Mouse (Mus musculus) ES-Bruce4 (cell line): Measurements from ENCODE around the gene Pofut2. TPM values are rescaled to one million over a fixed set of nuclear protein-coding genes. Genes with fewer than 3 reads are reported as not detected.

Source experiments
- H3K27ac ChIP-seq: 2 replicates; pipeline ENCODE4 v1.5.1; 2012; ENCODE audit warnings: low read length, inconsistent platforms; ENCODE audit not compliant: insufficient read depth
- H3K27me3 ChIP-seq: 2 replicates; pipeline ENCODE4 v1.6.1; 2012; ENCODE audit warnings: mild to moderate bottlenecking, low read length, inconsistent platforms; ENCODE audit not compliant: control insufficient read depth, poor library complexity, insufficient read depth, severe bottlenecking
- H3K36me3 ChIP-seq: 2 replicates; pipeline ENCODE4 v1.6.1; 2012; ENCODE audit warnings: inconsistent platforms, mild to moderate bottlenecking, low read length, moderate library complexity; ENCODE audit not compliant: control insufficient read depth, poor library complexity, insufficient read depth, severe bottlenecking
- H3K4me1 ChIP-seq: one replicate; pipeline ENCODE4 v1.8.1; 2011; ENCODE audit warnings: low read length; ENCODE audit not compliant: control insufficient read depth, insufficient read depth
- H3K4me3 ChIP-seq: 2 replicates; pipeline ENCODE4 v1.5.1; 2011; ENCODE audit warnings: low read depth, mild to moderate bottlenecking, low read length
- H3K9ac ChIP-seq: 2 replicates; pipeline ENCODE4 v1.6.1; 2012; ENCODE audit warnings: low read depth, mild to moderate bottlenecking, inconsistent platforms; ENCODE audit not compliant: poor library complexity, severe bottlenecking
- H3K9me3 ChIP-seq: replicated peaks from 2 replicates; pipeline ENCODE4 v1.6.1; 2012; ENCODE audit warnings: mild to moderate bottlenecking, low read length, inconsistent platforms; ENCODE audit not compliant: control insufficient read depth, poor library complexity, insufficient read depth, severe bottlenecking
- CTCF ChIP-seq: IDR thresholded peaks from one replicate; pipeline ENCODE4 v1.8.1; 2011; ENCODE audit warnings: low read depth, low read length
- EP300 ChIP-seq: IDR thresholded peaks from 2 replicates; pipeline ENCODE4 v1.6.1; 2011; ENCODE audit warnings: low read depth, low read length; ENCODE audit not compliant: insufficient read depth
- POLR2A ChIP-seq: IDR thresholded peaks from one replicate; pipeline ENCODE4 v1.8.1; 2011; ENCODE audit warnings: low read length; ENCODE audit not compliant: insufficient read depth
- polyA plus RNA-seq: library from polyadenylated mRNA; stranded (reverse); fragments of >200 nt; gene quantifications from 2 replicates; pipeline ENCODE4 v1.2.4, GENCODE M21; 2011; ENCODE audit warnings: low read depth; ENCODE audit not compliant: missing spikeins, insufficient read depth, insufficient read length

Gene Pofut2
- polyA plus RNA-seq, 1 experiment: 30.5 TPM

DNA sequence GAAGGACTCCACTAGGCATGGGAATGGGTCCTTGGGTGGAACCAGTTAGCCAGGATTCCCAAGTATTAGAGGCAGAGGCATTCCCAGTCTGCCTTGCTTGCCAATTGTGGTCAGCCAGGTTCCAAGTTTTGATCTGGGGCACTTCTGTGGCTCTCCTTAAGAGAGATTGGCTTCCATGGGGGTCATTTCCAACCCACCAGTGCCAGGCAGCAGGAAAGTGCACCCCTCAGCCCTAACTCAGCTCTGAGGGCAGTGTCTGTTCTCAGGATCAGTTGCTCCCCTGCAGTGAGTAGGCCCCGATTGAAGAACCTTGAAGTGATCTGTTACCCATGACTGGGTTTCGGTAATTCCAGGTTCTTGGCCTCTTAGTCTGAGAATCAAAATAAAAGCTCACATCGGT lies 3.8 kb upstream of the Pofut2 start:
- H3K27ac ChIP-seq: no peak overlapping the region
- H3K9me3 ChIP-seq: no peaks in the 10 kb centered on the region
- H3K9ac ChIP-seq: no peak overlapping the region
- H3K36me3 ChIP-seq: no peaks in the 10 kb centered on the region
- no peak for TF ChIP-seq EP300
- no peak for TF ChIP-seq CTCF
- no peak for TF ChIP-seq POLR2A
- no peaks in the 10 kb centered on the region for H3K27me3 ChIP-seq
- peaks cover 9% of the 10 kb centered on the region for H3K4me1 ChIP-seq
- H3K4me3 ChIP-seq: no peak overlapping the region

DNA sequence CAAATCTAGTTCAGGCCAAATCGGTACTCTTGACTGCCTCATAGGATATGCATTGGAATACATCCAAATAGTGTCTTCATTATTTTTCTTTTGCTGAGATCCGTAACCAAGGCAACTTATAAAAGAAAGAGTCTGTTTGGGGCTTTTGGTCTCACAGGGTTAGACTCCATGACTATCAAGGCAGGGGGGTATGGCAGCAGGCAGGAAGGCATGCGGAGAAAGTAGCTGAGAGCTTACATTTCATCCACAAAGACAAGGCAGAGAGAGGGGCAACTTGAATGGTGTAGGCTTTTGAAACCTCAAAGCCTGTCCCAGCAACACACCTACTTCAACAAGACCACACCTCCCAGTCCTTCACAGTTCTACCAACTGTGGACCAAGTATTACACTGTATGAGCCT lies 3.3 kb upstream of the Pofut2 start:
- no peaks in the 10 kb centered on the region for H3K36me3 ChIP-seq
- no peaks in the 10 kb centered on the region for H3K9me3 ChIP-seq
- no peak overlapping the region for H3K4me3 ChIP-seq
- no peak overlapping the region for H3K9ac ChIP-seq
- H3K27ac ChIP-seq: no peak overlapping the region
- no peaks in the 10 kb centered on the region for H3K27me3 ChIP-seq
- TF ChIP-seq CTCF: no peak
- TF ChIP-seq POLR2A: no peak
- no peak for TF ChIP-seq EP300
- peaks cover 7% of the 10 kb centered on the region for H3K4me1 ChIP-seq

DNA sequence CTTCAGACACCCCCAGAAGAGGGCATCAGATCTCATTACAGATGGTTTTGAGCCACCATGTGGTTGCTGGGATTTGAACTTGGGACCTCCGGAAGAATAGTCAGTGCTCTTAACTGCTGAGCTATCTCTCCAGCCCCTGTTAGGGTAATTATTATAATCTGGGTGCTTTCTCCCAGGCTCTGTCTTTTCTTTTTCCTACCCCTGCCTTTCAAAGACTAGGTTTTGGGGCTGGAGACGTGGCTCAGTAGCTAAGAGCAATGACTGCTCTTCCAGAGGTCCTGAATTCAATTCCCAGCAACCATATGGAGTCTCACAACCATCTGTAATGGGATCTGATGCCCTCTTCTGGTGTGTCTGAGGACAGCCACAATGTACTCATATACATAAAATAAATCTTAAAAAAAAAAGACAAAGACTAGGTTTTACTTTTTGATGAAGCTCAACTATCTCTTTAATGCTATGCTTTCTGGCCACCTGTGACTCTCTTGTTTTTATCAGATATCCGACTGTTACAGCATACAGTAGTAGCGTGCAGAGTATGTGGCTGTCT lies 902 bp upstream of the Pofut2 start:
- no peak for TF ChIP-seq POLR2A
- Histone ChIP-seq H3K27ac (no peak overlapping the region), H3K9me3 (no peaks in the 10 kb centered on the region)

GRCm38 (mm10) chr10:77260166-77260875 lies 1.3 kb downstream of the Pofut2 start:
- H3K36me3 ChIP-seq: no peaks in the 10 kb centered on the region
- no peaks in the 10 kb centered on the region for H3K4me1 ChIP-seq
- no peak overlapping the region for H3K9ac ChIP-seq
- no peak overlapping the region for H3K4me3 ChIP-seq
- H3K27me3 ChIP-seq: no peaks in the 10 kb centered on the region
- H3K27ac ChIP-seq: no peak overlapping the region
- H3K9me3 ChIP-seq: no peaks in the 10 kb centered on the region
- no peak for TF ChIP-seq CTCF
- no peak for TF ChIP-seq POLR2A
- TF ChIP-seq EP300: no peak

More for the DNA sequence above, 902 bp upstream of the Pofut2 start:
- Histone ChIP-seq H3K4me3 (no peak overlapping the region), H3K36me3 (no peaks in the 10 kb centered on the region), H3K27me3 (no peaks in the 10 kb centered on the region), H3K4me1 (no peaks in the 10 kb centered on the region), H3K9ac (no peak overlapping the region)

DNA sequence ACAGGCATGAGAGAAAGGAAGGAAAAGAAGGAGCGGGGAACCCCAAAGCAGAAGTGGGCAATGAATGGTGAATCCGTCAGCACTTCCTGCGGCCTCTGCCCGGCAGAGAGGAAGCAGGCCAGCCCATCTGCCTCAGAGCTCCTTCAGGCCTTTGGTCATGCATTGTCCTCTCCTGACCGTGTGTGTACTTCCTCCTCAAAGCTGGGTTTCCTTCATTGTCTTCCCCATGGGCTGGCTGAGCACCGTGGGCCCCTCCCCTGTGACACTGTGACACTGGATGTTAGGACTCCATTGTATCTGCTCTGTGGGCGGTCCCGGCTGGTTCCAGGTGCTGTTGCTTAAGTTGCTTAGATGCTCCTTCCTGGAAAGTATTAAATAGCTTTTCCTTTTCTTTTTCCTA lies 7.3 kb downstream of the Pofut2 start:
- H3K9me3 ChIP-seq: no peaks in the 10 kb centered on the region
- H3K27me3 ChIP-seq: no peaks in the 10 kb centered on the region
- peaks cover 5% of the 10 kb centered on the region; the same call in 1 of the 2 replicates for H3K36me3 ChIP-seq
- H3K27ac ChIP-seq: no peak overlapping the region
- no peaks in the 10 kb centered on the region for H3K4me1 ChIP-seq
- H3K9ac ChIP-seq: no peak overlapping the region
- no peak overlapping the region for H3K4me3 ChIP-seq
- TF ChIP-seq EP300 (no peak), CTCF (no peak), POLR2A (no peak)

DNA sequence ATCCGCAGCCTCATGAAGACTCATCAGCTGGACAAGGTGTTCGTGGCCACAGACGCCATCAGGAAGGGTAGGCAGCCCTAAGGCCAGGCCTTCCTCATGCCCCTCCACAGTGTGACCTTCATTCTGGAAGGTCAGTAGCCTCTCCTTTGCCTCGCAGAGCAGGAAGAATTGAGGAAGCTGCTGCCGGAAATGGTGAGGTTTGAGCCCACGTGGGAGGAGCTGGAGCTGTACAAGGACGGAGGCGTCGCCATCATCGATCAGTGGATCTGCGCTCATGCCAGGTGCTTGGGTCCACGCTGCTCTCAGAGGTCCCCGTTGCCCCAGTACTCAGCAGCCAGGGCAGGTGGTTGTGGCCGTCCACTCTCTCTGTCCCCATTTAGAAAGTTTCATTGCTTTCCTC lies 8.0 kb downstream of the Pofut2 start:
- no peak overlapping the region for H3K27ac ChIP-seq
- H3K4me3 ChIP-seq: no peak overlapping the region
- TF ChIP-seq CTCF: no peak
- no peak for TF ChIP-seq EP300
- H3K27me3 ChIP-seq: no peaks in the 10 kb centered on the region
- no peaks in the 10 kb centered on the region for H3K4me1 ChIP-seq
- no peaks in the 10 kb centered on the region for H3K9me3 ChIP-seq
- peaks cover 5% of the 10 kb centered on the region; the same call in 1 of the 2 replicates for H3K36me3 ChIP-seq
- H3K9ac ChIP-seq: no peak overlapping the region
